Mouse (Mus musculus) megakaryocyte, adult 5-6 weeks (primary cell): ENCODE measurements at regions not wholly inside any gene's neighbourhood (a gene's known extent, or its start where the extent isn't known, plus 50 kb on each side); places are given as distances from the start of the nearest gene placed in this dataset.

Experiments
- ATAC-seq: 2 replicates; pipeline ENCODE4 v1.8.0; 2016; ENCODE audit warnings: mild to moderate bottlenecking, inconsistent platforms; ENCODE audit not compliant: poor library complexity, severe bottlenecking

DNA sequence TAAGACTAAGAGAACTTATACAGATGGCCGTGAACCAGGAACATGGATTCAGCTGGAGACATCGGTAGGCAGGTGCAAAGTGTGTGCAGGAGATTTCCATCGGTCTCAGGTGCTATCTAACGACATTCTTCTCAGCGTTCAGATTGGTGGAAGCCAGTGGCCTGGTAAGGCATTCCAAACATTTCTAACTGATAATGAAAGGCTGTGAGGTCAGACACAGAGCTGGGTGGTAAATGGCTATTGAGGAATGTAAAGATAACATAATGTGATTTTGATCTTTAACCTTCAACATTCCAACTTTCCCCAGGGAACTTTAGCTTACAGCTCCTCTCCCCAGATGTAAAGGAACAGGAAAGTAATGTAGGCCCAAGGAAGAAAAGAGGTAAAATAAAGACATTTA is 151.2 kb upstream of the Xylt1 start:
- ATAC-seq = no peak

DNA sequence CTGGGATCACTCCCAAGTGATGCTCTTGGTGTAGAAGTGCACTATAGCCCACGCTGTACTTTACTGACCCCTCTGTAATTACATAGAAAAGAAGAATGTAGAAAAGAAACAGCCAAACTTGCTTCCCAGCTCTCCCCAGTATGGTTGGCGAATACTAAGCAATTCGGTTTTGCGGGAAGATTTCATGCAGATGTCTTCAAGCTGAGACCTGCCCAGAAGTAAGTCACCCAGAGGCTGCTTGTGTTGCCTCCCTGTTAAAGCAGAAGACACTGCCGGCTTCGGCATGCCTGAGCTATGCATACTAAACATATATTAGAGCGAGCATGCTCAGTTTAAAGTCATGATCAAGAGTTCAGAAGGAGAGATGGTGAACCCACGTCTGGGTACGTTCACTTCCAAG is 124.0 kb upstream of the Xylt1 start:
- no peak for ATAC-seq

DNA sequence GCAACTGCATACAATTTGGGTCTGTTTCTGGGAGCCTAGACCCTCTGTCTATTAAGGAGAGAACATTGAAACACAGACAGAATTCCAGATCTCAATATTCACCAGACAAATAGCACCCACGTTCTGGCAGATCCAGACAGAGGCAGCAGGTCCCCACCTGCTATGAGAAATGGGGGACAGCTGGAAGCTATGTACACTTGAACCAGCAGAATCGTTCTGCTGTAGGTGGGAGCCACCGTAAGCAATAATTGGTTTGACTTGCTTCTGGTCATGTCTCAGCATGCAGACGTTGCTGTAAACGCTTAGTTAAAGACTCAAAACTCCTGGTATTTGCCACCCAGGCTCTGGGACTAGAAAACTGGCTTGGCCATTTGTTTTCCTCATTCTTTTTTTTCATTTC is 122.2 kb upstream of the Xylt1 start:
- ATAC-seq = no peak

DNA sequence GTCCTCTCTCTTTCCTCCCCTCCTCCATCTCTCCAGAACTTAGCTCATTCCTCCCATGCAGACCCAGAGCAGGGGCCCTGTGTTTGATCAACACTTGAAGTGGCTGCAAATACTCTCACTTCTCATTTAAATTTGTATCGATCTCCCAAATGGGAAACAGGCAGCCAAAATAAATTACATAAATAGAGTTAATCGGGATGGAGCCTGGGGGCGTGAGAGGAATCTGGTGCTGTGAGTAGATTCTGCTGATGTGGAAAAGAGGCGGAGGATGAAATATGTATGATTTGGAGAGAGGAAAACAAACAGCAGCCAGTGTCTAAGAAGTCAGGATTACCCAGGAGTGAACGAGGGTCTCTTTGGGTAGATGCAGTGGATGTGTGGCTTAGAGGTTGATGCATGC is 121.6 kb upstream of the Xylt1 start:
- ATAC-seq = no peak

DNA sequence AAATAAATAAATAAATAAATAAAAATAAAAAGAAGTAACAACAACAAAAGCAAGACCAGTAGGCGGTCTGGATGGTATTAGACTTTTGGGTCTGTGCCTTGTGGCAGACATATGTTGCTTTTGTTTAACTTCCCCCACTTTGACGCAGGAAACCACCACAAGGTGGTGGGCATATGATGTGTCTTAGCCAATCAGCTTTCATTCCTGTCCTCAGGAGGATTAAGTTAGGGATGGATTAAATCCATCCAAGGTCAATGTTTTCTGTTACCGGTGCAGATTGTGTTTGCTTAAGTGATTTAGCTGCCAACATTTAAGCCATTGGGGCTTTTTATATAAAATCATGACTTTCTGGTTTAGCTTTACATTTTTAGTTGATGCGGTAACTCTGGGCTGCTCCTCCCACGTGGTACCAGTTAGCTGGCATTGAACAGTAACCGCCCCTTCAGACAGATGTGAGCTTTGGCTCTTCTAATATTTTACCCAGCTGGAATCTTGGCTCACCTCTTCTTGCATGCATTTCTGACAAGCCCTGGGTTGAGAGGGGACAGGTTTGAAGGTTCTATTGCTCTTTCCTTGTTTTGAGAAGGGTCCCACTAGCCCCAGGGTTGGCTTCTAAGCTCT is 121.0 kb upstream of the Xylt1 start:
- no peak for ATAC-seq

DNA sequence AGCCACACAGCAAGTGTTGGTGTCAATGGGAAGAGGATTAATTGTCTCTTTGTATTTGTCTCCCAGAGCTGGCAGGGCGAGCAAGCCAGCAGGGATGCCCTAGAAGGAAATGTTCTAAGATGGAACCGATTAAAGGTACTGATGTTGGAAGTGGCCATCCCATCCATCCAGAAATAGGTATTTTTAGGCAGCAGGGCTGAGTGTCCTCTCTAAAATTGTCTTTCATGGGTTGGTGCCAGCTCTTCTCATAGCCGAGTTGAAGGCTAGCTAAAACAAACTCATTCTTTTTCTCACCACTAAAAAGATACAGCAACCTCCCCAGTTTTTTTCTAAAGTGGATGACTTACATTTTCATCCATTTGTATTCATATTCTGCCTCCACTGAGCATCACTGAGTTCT is 120.2 kb upstream of the Xylt1 start:
- no peak for ATAC-seq

DNA sequence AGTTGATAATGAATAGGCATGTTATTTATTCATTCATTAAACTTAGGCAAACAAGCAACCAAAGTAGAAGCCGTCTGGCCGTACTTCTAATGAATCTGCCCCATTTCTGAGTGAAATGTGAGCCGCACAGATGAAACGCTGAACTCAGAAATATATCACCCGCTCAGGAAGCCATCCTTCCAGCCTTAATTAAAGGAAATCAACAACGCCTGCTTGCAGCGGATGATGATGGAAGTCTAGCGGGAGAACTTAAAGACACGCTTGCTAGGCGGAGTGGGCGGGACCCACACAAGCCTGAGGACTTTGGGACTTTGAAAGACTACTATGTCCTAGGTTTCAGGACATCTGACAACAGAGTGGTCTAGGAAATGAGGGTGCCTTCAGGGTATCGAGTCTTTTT is 117.7 kb upstream of the Xylt1 start:
- ATAC-seq = no peak

DNA sequence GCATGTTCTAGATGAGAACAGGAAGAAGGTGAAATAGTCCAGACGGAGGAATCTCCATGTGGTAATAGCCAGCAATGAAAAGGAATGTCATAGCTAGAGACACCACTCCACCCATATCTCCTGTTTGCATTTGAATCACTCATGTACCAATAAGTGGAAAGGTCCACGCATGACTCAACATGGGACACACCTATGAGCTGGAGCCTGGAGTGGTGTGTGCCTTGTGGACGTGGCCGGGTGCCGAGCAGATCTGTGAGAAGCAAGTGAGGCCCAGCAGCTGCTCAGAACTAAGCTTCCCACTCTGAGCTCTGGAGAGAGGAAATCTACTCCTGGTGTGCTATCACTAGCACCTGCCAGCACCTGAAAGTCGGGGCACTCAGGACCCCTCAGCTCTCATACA is 116.4 kb upstream of the Xylt1 start:
- no peak for ATAC-seq

DNA sequence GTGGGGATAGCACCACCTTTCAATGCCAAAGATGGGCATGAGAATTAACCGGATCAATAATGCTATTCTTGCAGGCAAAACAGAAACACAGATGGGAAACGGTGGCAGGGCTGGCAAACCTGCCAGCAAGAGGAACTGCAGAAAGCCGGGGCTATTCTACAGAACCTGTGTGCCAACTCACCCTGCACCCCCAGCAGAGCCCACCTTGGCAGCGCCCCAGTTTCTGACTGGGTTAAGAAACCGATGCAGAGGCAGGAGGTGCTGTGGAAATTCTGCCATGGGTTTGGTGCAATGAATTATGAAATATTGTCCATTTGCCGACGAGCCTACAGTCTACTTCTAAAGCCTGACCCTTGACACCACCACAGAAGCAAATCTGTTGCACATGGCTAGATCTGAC is 112.7 kb upstream of the Xylt1 start:
- ATAC-seq = no peak

DNA sequence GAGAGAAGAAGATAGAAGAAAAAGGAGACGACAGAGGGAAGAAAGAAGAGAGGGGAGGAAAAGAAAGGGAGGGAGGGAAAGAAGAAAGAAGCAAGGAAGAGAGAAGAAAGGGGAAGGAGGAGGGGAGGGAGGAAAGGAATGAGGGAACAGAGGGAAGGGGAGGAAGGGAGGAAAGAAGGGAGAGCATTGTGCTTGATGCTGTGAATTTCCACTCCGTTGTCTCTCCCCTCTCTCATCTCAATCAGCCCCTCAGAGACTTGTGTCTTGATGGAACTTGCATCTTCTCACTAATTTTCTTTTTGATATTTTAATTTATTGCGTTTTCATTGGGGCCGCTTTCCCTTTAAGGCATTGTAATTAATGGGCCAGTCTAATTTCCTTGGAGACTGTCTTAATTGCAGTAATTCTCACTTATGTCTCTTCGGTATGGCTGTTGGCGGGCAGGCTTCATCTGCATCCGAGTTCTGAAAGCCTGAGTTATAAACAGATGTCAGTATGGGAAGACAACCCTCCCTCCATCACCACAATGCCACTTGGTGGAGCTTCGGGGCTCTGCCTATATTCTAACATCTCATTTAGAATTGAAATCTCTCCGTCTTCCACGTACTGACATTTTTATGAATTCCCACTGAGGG is 111.4 kb upstream of the Xylt1 start:
- no peak for ATAC-seq

DNA sequence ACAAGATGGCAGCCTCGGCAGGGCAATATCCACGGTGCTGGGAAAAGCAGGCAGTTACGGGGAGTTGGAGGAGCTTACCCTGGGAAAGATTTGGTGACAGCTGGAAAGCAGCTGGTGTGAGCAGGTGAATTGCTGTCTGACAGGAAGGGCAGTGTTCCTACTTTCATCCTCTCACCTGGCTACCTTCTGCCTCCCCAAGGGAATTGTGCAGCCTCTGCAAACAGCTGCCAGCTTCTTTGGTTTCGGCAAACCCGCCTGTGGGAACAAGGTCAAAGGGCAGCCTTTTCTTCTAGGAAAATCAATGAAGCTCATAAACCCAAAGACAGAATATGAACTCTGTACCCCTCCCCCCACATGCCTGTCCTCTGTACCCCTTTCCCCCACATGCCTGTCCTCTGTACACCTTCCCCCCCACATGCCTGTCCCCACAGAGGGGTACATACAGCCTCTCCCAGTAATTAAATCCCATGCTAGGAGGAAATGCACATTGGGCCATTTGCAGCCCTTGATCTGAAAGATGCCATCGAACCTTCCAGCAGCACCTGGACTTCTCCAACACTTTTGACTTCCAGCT is 102.3 kb upstream of the Xylt1 start:
- ATAC-seq = no peak

DNA sequence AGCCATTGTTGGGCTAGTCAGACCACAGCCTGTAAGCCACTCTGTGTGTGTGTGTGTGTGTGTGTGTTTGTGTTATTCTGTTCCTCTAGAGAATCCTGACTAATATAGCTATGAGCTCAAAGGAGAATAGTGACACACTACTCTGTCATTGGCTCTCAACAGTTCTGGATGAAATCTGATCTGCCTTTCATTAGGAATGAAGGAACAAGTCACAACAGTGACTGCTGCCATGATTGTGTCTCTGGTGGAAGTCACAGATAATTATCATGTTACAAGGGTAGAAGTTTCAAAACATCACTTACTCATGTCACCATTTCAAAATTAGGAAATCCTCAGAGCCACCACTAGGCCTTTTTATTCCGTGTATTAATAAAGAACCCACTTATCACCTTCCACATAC is 98.6 kb upstream of the Xylt1 start:
- ATAC-seq = no peak

DNA sequence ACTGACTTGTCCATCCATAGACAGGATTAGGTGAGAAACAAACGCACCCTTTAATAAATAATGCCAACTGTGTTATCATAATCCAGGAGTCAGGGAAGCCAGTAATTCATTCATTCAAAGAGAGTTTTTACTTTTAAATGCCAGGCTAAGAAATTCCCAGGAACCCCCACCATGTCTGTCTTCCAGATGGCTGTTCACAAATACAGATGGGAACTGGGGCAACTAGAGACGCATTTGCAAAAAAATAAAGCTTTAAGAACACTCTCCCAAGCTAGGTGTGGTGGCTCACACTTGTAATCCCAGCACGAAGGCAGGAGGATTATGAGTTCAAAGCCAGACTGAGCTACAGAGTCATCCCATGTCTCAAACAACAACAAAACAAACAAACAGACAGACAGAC is 95.6 kb upstream of the Xylt1 start:
- ATAC-seq = no peak

DNA sequence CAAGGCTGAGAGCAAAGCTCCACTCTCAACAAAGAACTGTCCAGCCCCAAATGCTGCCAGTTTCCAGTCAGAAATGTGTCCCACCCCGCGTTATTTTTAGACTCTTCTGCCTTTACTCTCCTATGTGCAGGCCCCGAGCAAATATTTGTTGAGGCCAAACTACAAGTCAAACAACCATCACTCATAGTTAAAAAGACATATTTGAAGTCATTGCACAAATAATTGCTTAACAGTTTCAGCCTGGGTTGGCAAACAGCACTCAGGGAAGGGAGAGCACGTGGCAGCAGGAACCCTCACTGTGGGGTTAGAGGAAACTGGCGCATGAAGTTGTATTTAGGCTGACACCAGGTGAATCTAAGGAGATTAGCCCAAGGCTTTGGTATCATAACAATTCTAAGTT is 94.8 kb upstream of the Xylt1 start:
- ATAC-seq = no peak

DNA sequence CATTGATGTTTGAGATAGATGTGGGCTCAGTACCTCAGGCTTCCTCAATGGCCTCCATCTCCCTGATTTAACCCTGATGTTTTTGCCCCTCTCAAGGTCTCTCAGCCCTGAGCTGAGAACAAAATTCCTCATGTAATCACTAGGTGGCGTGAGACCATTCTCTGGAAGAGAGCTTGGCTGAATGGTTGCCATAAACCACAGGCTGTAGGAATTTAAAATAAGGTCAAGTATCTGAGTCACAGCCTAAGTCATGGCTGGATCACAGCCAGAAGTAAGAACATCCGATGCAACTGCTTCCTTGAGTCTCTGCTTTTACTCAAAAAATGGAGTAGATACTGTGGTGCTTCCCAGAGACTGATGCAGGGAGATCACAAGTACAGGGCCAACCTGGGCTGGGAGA is 77.1 kb upstream of the Xylt1 start:
- no peak for ATAC-seq

DNA sequence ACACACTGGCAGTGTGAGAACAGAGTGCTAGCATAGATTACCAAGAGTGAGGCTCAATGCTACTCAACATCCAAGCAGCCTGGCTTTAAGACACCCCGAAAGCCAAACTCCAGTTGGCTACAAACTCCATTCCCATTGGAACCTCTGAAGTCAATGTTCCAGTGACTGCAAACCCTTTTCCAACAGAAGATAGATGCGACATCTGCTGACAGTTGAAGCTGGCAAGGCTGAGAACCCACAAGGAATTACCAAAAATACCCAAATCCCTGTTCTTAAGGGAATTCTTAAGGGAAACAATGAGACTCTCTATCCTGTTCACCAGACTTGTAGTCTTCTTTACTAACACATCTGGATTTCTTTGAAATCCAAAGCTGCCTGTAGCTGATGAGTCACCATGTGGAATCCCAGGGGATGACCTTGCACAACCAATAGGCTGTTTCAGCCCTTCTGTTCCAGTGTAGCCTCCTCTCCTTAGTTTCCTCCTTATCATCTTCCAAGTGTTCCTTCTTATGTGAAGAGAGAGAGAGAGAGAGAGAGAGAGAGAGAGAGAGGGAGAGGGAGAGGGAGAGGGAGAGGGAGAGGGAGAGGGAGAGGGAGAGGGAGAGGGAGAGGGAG is 70.1 kb upstream of the Xylt1 start:
- ATAC-seq = no peak

DNA sequence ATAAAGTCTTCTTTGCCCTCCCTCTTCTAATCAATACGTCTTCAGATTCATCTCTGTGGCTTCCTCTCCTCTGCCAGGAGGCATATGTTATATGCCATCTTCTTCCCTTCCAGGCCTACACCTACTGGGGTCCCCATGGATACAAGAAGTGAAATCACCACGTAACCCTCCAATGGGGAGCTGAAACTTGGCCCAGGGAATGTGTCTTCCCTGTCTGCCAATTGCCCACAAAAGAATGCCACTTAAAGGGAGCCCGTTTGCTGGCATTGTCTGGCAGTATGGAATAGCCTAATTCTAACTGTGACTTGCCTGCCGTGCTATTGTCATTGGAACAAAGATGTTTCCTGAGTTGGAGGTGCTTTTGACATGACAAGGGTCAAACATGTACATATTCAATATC is 69.5 kb upstream of the Xylt1 start:
- ATAC-seq = no peak

DNA sequence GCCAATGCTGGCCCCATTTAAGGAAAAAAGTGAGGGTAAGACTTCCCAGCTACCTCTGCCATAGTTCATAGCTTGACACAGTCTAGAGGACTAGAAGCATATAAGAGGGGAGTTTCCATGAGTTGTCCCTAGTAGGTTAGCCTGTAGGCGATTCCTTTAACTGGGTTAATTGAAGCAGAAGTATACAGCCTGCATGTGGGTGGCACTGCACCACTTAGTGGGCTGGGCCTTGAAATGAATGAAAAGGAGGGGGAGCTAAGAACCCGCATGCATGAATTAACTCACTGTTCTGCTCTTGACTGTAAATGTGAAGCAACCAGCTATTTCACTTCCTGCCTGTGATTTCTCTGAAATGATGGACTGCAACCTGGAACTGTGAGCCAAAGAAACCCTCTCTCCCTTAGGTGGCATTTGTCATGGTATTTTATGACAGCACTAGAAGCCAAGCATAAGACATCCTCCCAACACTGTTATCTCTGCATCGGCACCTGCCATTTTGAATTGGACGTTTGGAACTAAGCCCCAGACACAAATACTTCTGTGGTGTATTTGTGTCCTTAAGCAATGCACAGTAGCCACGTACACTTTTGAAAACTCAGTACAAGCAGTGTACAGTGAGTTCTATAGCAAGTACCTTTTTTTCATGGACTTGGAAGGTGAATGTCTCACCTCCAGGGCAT is 64.5 kb upstream of the Xylt1 start:
- ATAC-seq = no peak

DNA sequence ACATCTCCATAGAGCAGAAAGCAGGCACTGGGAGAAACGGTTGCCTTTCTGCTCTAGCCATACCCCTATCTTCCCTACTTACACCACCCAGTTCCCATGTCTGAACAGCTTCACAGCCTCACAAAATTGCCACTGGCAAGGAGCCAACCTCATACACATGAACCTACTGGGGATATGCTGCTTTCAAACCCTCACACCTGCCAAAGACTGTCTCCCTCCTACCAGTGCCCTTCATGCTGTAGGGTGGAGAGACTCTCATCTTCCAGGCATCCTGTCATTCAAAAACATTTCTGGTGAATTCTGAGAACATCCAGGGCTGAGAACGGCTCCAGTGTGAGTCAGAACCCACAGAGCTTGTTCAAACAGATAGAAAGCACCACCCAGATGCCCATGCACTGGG is 63.4 kb upstream of the Xylt1 start:
- ATAC-seq = no peak

DNA sequence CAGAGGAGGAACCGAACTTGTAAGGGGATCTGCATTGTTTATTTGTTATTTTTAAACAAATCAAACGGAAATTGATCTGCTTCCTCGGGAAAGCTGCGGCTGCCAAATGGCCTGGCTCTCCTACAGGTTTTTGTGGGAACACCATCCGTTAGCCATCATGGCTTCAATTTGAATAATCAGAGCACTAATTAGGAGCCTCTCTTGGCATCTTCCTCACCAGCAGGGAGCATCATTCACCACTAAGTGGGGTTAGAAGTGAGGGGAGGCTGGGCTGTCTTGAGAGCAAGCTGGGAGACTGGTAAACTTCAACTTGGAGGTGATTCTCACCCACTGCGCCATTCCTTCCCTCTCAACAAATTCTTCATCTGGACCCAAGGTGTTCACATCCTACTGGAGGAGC is 60.2 kb upstream of the Xylt1 start:
- ATAC-seq = no peak
